Mouse (Mus musculus): ENCODE data around the gene Vegfc.

The Vegfc gene

GRCm38 (mm10) chr8:54077271-54078120, at the start of gene Vegfc:
TSS of gene Vegfc (plus strand) at chr8:54077606.
- no peak for DNase-seq (ENCODE audit: low read depth, low spot score)

GRCm38 (mm10) chr8:54034584-54034983, 42.8 kb upstream of the Vegfc start:
- no peak for DNase-seq (ENCODE audit: low read depth, low spot score)

- no peak for DNase-seq (ENCODE audit: low read depth, low spot score)
Observed at GRCm38 (mm10) chr8:54042601-54043000, 34.8 kb upstream of the Vegfc start.

GRCm38 (mm10) chr8:54043468-54043867, 33.9 kb upstream of the Vegfc start:
- DNase-seq (ENCODE audit: low read depth, low spot score) = no peak

GRCm38 (mm10) chr8:54053210-54053609, 24.2 kb upstream of the Vegfc start:
- no peak for DNase-seq (ENCODE audit: low read depth, low spot score)

- DNase-seq (ENCODE audit: low read depth, low spot score) = no peak
Observed at GRCm38 (mm10) chr8:54065492-54065891, 11.9 kb upstream of the Vegfc start.

- no peak for DNase-seq (ENCODE audit: low read depth, low spot score)
Observed at GRCm38 (mm10) chr8:54076301-54076700, 1.1 kb upstream of the Vegfc start.

- no peak for DNase-seq (ENCODE audit: low read depth, low spot score)
Observed at GRCm38 (mm10) chr8:54076791-54077270, 575 bp upstream of the Vegfc start.

GRCm38 (mm10) chr8:54078121-54078440, 675 bp downstream of the Vegfc start:
- no peak for DNase-seq (ENCODE audit: low read depth, low spot score)

- DNase-seq (ENCODE audit: low read depth, low spot score) = no peak
Observed at GRCm38 (mm10) chr8:54079001-54079400, 1.6 kb downstream of the Vegfc start.

- DNase-seq (ENCODE audit: low read depth, low spot score) = no peak
Observed at GRCm38 (mm10) chr8:54079601-54080000, 2.2 kb downstream of the Vegfc start.

GRCm38 (mm10) chr8:54085896-54086295, 8.5 kb downstream of the Vegfc start:
- no peak for DNase-seq (ENCODE audit: low read depth, low spot score)

GRCm38 (mm10) chr8:54087114-54087513, 9.7 kb downstream of the Vegfc start:
- DNase-seq (ENCODE audit: low read depth, low spot score) = no peak

GRCm38 (mm10) chr8:54089204-54089603, 11.8 kb downstream of the Vegfc start:
- no peak for DNase-seq (ENCODE audit: low read depth, low spot score)

- DNase-seq (ENCODE audit: low read depth, low spot score) = no peak
Observed at GRCm38 (mm10) chr8:54089901-54090300, 12.5 kb downstream of the Vegfc start.

- no peak for DNase-seq (ENCODE audit: low read depth, low spot score)
Observed at GRCm38 (mm10) chr8:54100058-54100457, 22.7 kb downstream of the Vegfc start.

- DNase-seq (ENCODE audit: low read depth, low spot score) = no peak
Observed at GRCm38 (mm10) chr8:54114581-54114980, 37.2 kb downstream of the Vegfc start.

GRCm38 (mm10) chr8:54120115-54120514, 42.7 kb downstream of the Vegfc start:
- no peak for DNase-seq (ENCODE audit: low read depth, low spot score)

GRCm38 (mm10) chr8:54121942-54122341, 44.5 kb downstream of the Vegfc start:
- no peak for DNase-seq (ENCODE audit: low read depth, low spot score)

GRCm38 (mm10) chr8:54122345-54122744, 44.9 kb downstream of the Vegfc start:
- no peak for DNase-seq (ENCODE audit: low read depth, low spot score)

- no peak for DNase-seq (ENCODE audit: low read depth, low spot score)
Observed at GRCm38 (mm10) chr8:54130558-54130957, 53.2 kb downstream of the Vegfc start.

GRCm38 (mm10) chr8:54153240-54153639, 75.8 kb downstream of the Vegfc start:
- DNase-seq (ENCODE audit: low read depth, low spot score) = no peak

GRCm38 (mm10) chr8:54163505-54163904, 86.1 kb downstream of the Vegfc start:
- DNase-seq (ENCODE audit: low read depth, low spot score) = no peak

GRCm38 (mm10) chr8:54185336-54185735, 107.9 kb downstream of the Vegfc start:
- no peak for DNase-seq (ENCODE audit: low read depth, low spot score)
